Mouse (Mus musculus) layer of hippocampus, adult 9-11 months (tissue): Measurements from ENCODE around the gene Rgs4.

Experiments
- DNase-seq: peaks from one replicate; pipeline ENCODE4 v3.0.0; 2022

Gene Rgs4

GRCm38 (mm10) chr1:169747473-169747872 is at the start of gene Rgs4:
Gene Rgs4 (minus strand): TSS chr1:169747642.
- DNase-seq: peak; percentile 85

DNA sequence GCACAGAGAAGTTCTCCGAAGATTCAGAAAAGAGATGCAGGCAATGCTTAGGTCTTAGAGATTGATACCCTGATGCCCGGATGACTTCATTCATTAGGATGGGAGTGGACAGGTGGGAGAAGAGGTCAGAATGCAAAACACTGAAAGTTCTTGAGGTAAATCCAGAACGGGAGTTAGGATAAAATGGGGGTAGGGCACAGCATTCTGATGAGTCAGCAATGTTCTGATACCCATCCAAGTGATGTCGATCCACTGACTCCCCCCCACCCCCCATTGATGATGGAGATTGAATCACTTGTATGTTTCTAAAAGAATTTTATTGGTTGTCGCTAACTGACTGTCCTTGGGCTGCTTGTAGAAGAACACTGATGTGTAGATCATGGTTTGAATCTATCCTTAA is 45.0 kb upstream of the Rgs4 start:
- DNase-seq: no peak

GRCm38 (mm10) chr1:169785981-169786380 is 38.5 kb upstream of the Rgs4 start:
- no peak for DNase-seq

- DNase-seq: no peak
Measured at GRCm38 (mm10) chr1:169776566-169776965, 29.1 kb upstream of the Rgs4 start.

DNA sequence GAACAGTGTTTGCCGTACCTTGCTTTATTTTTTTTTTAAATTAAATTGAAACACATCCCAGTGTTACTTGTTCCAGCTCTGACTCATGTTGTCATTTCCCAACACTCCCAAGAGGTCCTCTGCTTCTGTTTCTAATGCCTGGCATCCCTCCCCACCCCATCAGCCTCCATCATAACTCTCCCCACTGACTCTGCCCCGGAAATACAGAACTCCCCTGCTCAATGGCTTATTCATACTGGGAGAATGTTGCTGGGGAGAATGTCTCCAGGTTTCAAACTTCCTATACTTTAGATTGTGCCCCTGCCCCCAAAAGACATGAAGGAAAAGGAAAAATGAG is 17.1 kb upstream of the Rgs4 start:
- DNase-seq: no peak

GRCm38 (mm10) chr1:169763858-169764618 is 16.6 kb upstream of the Rgs4 start:
- peak; percentile 80 for DNase-seq

GRCm38 (mm10) chr1:169762524-169762923 is 15.1 kb upstream of the Rgs4 start:
- no peak for DNase-seq

DNA sequence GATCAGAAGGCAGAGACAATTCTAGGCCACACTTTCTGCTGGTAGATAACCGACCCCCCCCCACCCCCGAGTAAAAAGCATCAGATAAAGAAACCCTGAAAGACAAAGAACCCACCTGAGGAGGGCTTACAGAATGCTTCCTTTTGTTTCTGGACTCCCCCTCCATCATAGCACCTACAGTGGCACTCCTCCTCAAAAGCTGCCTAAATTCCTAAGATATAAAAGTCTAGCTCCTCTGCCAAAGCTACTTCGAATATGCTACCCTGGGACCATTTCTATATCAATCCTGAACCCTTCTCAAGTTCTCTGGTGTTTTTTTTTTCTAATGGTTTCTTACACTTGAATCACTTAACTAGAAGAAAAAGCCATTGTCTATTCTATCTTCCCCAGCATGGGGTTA is 9.1 kb upstream of the Rgs4 start:
- no peak for DNase-seq

- DNase-seq: no peak
Measured at GRCm38 (mm10) chr1:169752395-169752794, 5.0 kb upstream of the Rgs4 start.

- DNase-seq: no peak
Measured at GRCm38 (mm10) chr1:169748439-169748838, 997 bp upstream of the Rgs4 start.

DNA sequence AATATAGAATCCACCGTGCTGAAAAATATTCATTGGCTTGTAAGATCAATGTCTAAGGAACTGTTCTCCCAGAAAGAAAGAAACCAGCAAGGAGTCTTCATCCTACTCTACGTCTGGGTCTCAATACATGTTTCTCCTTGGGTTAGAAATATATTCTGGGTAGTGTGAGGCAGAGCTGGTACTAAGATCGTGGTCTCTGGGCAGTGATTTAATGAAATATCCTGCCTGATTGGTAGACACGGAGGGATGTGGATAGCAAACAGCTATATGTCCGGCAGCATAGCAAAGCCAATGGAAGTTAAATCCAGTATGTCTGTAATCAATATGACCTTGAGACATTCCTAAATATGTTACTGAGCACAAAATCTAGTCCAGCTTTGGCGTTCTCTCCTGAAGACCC is 460 bp upstream of the Rgs4 start:
- no peak for DNase-seq

DNA sequence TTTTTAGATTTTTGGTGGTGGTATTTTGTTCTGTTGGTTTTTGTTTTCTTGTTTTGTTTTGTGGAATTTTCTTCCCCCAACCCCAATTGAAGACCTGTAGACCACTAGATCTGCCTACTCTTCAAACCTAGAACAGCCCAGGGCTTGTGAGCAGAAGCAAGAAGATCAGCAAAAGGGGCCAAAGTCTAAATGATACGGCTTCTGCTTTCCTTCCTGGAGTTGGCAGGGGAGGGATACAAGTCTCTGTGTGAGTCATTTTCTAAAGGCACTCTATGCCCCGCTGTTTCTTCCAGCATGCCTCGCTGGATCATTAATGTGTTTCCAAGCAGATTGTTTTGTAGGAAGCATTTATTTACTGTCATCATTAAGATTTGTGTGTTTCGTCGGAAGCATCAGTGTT is 6.3 kb downstream of the Rgs4 start:
- DNase-seq: no peak

GRCm38 (mm10) chr1:169737231-169737630 is 10.2 kb downstream of the Rgs4 start:
- no peak for DNase-seq

- DNase-seq: no peak
Measured at GRCm38 (mm10) chr1:169736139-169736538, 11.3 kb downstream of the Rgs4 start.

- no peak for DNase-seq
Measured at GRCm38 (mm10) chr1:169730599-169731100, 16.8 kb downstream of the Rgs4 start.

DNA sequence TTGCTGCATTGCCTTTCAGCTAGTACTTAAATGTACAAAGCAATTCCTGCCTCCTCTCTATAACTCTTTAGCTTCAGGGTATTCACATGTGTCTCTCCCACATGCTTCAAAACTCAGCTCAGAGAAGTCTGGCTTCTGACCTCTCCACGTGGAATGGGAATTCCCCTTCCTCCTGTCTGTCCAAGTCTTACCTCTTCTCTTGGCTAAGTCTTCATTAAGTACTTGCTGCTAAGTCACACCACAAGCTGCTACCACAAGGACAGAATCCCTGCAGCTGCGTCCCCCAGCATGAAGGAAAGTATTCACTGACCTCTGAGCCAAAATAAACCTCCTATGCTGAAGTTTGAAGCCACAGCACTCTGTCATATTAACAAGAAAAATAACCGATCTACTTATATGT is 21.1 kb downstream of the Rgs4 start:
- DNase-seq: no peak

GRCm38 (mm10) chr1:169721836-169722235 is 25.6 kb downstream of the Rgs4 start:
- DNase-seq: no peak

- no peak for DNase-seq
Measured at GRCm38 (mm10) chr1:169704395-169705087, 42.9 kb downstream of the Rgs4 start.

GRCm38 (mm10) chr1:169699184-169699583 is 48.3 kb downstream of the Rgs4 start:
- no peak for DNase-seq

DNA sequence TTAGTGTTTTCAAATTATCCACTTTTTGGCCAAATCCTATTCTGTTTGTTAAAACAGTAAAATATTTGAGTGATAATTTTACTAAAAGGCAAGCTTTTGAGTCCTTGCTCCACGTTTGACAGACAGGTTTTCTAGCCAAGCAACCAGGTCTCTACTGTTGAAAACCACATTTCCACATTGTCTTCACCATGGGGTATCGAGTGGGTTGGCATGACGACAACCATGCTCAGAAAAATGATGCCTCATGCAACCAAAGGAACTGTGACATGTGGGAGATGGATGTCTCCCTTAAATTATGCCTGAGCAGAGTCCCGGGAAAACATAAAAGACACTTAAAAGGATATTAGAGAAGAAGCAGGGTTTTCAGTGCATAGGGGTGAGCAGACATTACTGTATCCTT is 50.2 kb downstream of the Rgs4 start:
- DNase-seq: no peak

DNA sequence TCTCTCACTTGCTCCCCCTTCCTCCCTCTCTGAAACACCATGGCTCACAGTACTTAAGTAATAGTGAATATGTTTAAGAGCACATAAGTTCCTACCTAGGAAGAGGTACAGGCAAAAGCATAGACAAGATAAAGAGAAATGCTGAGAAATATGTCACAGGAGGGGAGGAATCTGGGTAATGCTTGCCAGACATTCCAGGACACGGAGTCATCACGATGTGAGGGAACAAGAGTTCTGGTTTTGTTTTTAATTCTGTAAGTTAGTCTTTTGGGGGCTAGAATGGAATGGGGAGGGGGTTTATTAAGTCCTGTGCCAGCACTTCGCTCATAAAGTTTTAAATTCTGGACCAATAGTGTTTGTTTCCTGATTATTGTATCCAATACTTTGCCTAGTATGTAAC is 52.1 kb downstream of the Rgs4 start:
- no peak for DNase-seq

GRCm38 (mm10) chr1:169693537-169693936 is 53.9 kb downstream of the Rgs4 start:
- DNase-seq: no peak

GRCm38 (mm10) chr1:169693040-169693439 is 54.4 kb downstream of the Rgs4 start:
- no peak for DNase-seq
